25 mouse cellular contexts compared by ENCODE assay signal in genomic region chr7:83975283-83975682, GRCm38 (mm10).
A peak's percentile ranks its signal among the peaks of the same experiment; 100 is the strongest.
DNase-seq lines count a peak whose midpoint lies in the region; ATAC-seq and TF ChIP-seq lines count a peak whose summit lies in the region.
"Had no signal": no experiment of that assay in that cellular context is flagged by ENCODE, and none has a peak within 500 bp of the region (broad histone marks: within the 10 kb centered on the region; RNA-seq: fewer than 3 reads in every experiment).

No protein-coding gene starts in this region.

- no peak overlapping the region for H3K27ac ChIP-seq in CH12.LX (ENCODE audit: insufficient read depth, low read depth)
- no peak overlapping the region for H3K27ac ChIP-seq in stomach, postnatal 0 days (replicated peaks)
- H3K27ac ChIP-seq: embryonic facial prominence, embryonic 12.5 days; embryonic facial prominence, embryonic 15.5 days; heart, adult 2 months; heart, embryonic 10.5 days; heart, embryonic 13.5 days; hindbrain, embryonic 12.5 days; hindbrain, embryonic 15.5 days; intestine, embryonic 15.5 days had no signal

- no peak for TF ChIP-seq CTCF in CH12.LX (conservative IDR thresholded peaks at IDR 0.05 in 1 of 2, IDR thresholded peaks at IDR 0.05 in 1 of 2; ENCODE audit: low read depth in 2 of 2, low read length in 2 of 2)
- TF ChIP-seq CTCF in stomach, postnatal 0 days (IDR thresholded peaks at IDR 0.05; ENCODE audit: low read depth), result no peak

- no peak overlapping the region for H3K9ac ChIP-seq in CH12.LX (ENCODE audit: insufficient read depth, low read depth)
- no peak overlapping the region for H3K9ac ChIP-seq in stomach, postnatal 0 days (ENCODE audit: low read length)
- H3K9ac ChIP-seq: embryonic facial prominence, embryonic 12.5 days; embryonic facial prominence, embryonic 15.5 days; forebrain, postnatal 0 days; heart, embryonic 13.5 days; hindbrain, embryonic 12.5 days; hindbrain, embryonic 15.5 days; intestine, embryonic 15.5 days had no signal

- H3K4me2 ChIP-seq in CH12.LX (ENCODE audit: insufficient read depth, low read depth, poor library complexity, severe bottlenecking) (no peak overlapping the region), myocyte (ENCODE audit: low read depth) (peak overlapping the region; percentile 68)
- no peak overlapping the region for H3K4me2 ChIP-seq in stomach, postnatal 0 days (replicated peaks; ENCODE audit: low read depth)
- H3K4me2 ChIP-seq: embryonic facial prominence, embryonic 12.5 days; embryonic facial prominence, embryonic 15.5 days; heart, embryonic 13.5 days; hindbrain, embryonic 12.5 days; hindbrain, embryonic 15.5 days; intestine, embryonic 15.5 days had no signal

- peaks cover 21% of the 10 kb centered on the region for H3K36me3 ChIP-seq in megakaryocyte, embryonic 14.5 days (replicated peaks; ENCODE audit: low read length)
- H3K36me3 ChIP-seq in CH12.LX (replicated peaks in 1 of 2; ENCODE audit: control insufficient read depth in 1 of 2, insufficient read depth in 1 of 2, low read length in 1 of 2) (no peaks in the 10 kb centered on the region), myocyte (ENCODE audit: control insufficient read depth, insufficient read depth) (no peaks in the 10 kb centered on the region)
- no peaks in the 10 kb centered on the region for H3K36me3 ChIP-seq in stomach, postnatal 0 days (ENCODE audit: control insufficient read depth, insufficient read depth, low read length)
- H3K36me3 ChIP-seq: embryonic facial prominence, embryonic 12.5 days; embryonic facial prominence, embryonic 15.5 days; heart, embryonic 10.5 days; heart, embryonic 13.5 days; hindbrain, embryonic 12.5 days; hindbrain, embryonic 15.5 days; intestine, embryonic 15.5 days had no signal

- no peaks in the 10 kb centered on the region for H3K9me3 ChIP-seq in megakaryocyte, embryonic 14.5 days
- H3K9me3 ChIP-seq in CH12.LX (replicated peaks; ENCODE audit: low read length), result no peaks in the 10 kb centered on the region
- no peaks in the 10 kb centered on the region for H3K9me3 ChIP-seq in stomach, postnatal 0 days (ENCODE audit: control insufficient read depth, low read length)
- H3K9me3 ChIP-seq: embryonic facial prominence, embryonic 12.5 days; embryonic facial prominence, embryonic 15.5 days; heart, embryonic 10.5 days; heart, embryonic 13.5 days; hindbrain, embryonic 12.5 days; hindbrain, embryonic 15.5 days; intestine, embryonic 15.5 days had no signal

- peak overlapping the region; percentile 85 for H3K4me3 ChIP-seq in megakaryocyte, embryonic 14.5 days (replicated peaks)
- H3K4me3 ChIP-seq in CH12.LX (replicated peaks in 1 of 3; ENCODE audit: low read depth in 2 of 3, low read length in 2 of 3, poor library complexity in 1 of 3) (no peak overlapping the region), myocyte (no peak overlapping the region)
- H3K4me3 ChIP-seq in stomach, postnatal 0 days (ENCODE audit: low read depth, low read length), result no peak overlapping the region
- H3K4me3 ChIP-seq: embryonic facial prominence, embryonic 12.5 days; embryonic facial prominence, embryonic 15.5 days; heart, adult 2 months; heart, embryonic 10.5 days; heart, embryonic 13.5 days; hindbrain, embryonic 12.5 days; hindbrain, embryonic 15.5 days; intestine, embryonic 15.5 days had no signal

- dilution Hi-C loops in CH12.LX (cut with MboI; ENCODE audit: extremely low pct_ligation_motif_present, extremely low pct_unique_long_range_greater_than_20kb, low sequenced_read_pairs), result no loop called here

- 76% methylated on average over 6 of the region's 6 CpGs for WGBS in stomach, postnatal 0 days

- TF ChIP-seq RAD21 in CH12.LX (IDR thresholded peaks at IDR 0.05; ENCODE audit: low read depth, low read length), result no peak

- peak; percentile 3 for DNase-seq in CH12.LX (ENCODE audit: extremely low read depth)
- DNase-seq in layer of hippocampus, adult 9-10 months (ENCODE audit: low spot score), result no peak
- no peak for DNase-seq in stomach, postnatal 0 days (ENCODE audit: low spot score)
- DNase-seq: adrenal gland, adult 8-10 months; adrenal gland, postnatal 25 days; cerebellum, adult 18-20 months; cerebellum, adult 9-10 months; cerebellum, postnatal 25 days; forebrain, postnatal 0 days; gastrocnemius, postnatal 10 days; gastrocnemius, postnatal 36 days; heart, adult 2 months; kidney, adult 11 months had no signal

- in situ Hi-C loops in CH12.LX (cut with MboI; ENCODE audit: low pct_ligation_motif_present, low pct_unique_long_range_greater_than_20kb, low sequenced_read_pairs), result no loop called here

- H3ac ChIP-seq in myocyte (ENCODE audit: control insufficient read depth, insufficient read length), result no peak overlapping the region

- no peak for ATAC-seq in megakaryocyte, adult 5-6 weeks (ENCODE audit: poor library complexity, severe bottlenecking)
- no peak for ATAC-seq in stomach, postnatal 0 days (ENCODE audit: low FRiP score, low TSS enrichment)
- ATAC-seq: activated CD4-positive, CD25-positive, alpha-beta regulatory T cell, adult 4 months; forebrain, embryonic 14.5 days; forebrain, postnatal 0 days; intestine, embryonic 15.5 days had no signal

- peaks cover 82% of the 10 kb centered on the region for H3K4me1 ChIP-seq in megakaryocyte, embryonic 14.5 days
- peaks cover 4 to 5% of the 10 kb centered on the region in 2 experiments; a peak in 2 of 4 replicates for H3K4me1 ChIP-seq in CH12.LX (ENCODE audit: control insufficient read depth in 1 of 2, insufficient read depth in 2 of 2)
- no peaks in the 10 kb centered on the region for H3K4me1 ChIP-seq in stomach, postnatal 0 days (replicated peaks; ENCODE audit: control insufficient read depth, insufficient read depth)
- H3K4me1 ChIP-seq: embryonic facial prominence, embryonic 12.5 days; embryonic facial prominence, embryonic 15.5 days; hindbrain, embryonic 12.5 days; hindbrain, embryonic 15.5 days; intestine, embryonic 15.5 days had no signal

- no peaks in the 10 kb centered on the region for H3K79me2 ChIP-seq in CH12.LX (replicated peaks; ENCODE audit: control insufficient read depth, extremely low read depth, insufficient read depth, poor library complexity, severe bottlenecking)
- no peaks in the 10 kb centered on the region for H3K79me2 ChIP-seq in myocyte (ENCODE audit: control insufficient read depth, insufficient read depth)

- H3K27me3 ChIP-seq in megakaryocyte, embryonic 14.5 days (replicated peaks), result peaks cover 5% of the 10 kb centered on the region
- peaks cover 27% of the 10 kb centered on the region for H3K27me3 ChIP-seq in CH12.LX (replicated peaks)
- no peaks in the 10 kb centered on the region for H3K27me3 ChIP-seq in myocyte (ENCODE audit: control insufficient read depth, insufficient read depth, insufficient read length)
- H3K27me3 ChIP-seq in stomach, postnatal 0 days (ENCODE audit: control insufficient read depth, insufficient read depth, low read length), result no peaks in the 10 kb centered on the region
- H3K27me3 ChIP-seq: embryonic facial prominence, embryonic 12.5 days; embryonic facial prominence, embryonic 15.5 days; heart, embryonic 13.5 days; hindbrain, embryonic 12.5 days; hindbrain, embryonic 15.5 days; intestine, embryonic 15.5 days had no signal

- no peak for TF ChIP-seq EP300 in CH12.LX (IDR thresholded peaks at IDR 0.05; ENCODE audit: low read length)
- no peak for TF ChIP-seq EP300 in stomach, postnatal 0 days (optimal IDR thresholded peaks at IDR 0.05)

- TF ChIP-seq POLR2A in CH12.LX (IDR thresholded peaks at IDR 0.05; ENCODE audit: low read depth, low read length) (no peak), myocyte (IDR thresholded peaks at IDR 0.05; ENCODE audit: insufficient read length, low read depth) (no peak)

TF ChIP-seq in CH12.LX, 34 proteins besides CTCF, POLR2A, EP300 and RAD21:
- TF ChIP-seq MYC (IDR thresholded peaks at IDR 0.05; ENCODE audit: low read depth, low read length), result no peak
- TF ChIP-seq IRF4 (IDR thresholded peaks at IDR 0.05; ENCODE audit: low read depth, low read length), result no peak
- TF ChIP-seq HCFC1 (IDR thresholded peaks at IDR 0.05; ENCODE audit: low read depth, low read length), result no peak
- no peak for TF ChIP-seq CHD2 (IDR thresholded peaks at IDR 0.05; ENCODE audit: low read length)
- TF ChIP-seq JUND (conservative IDR thresholded peaks at IDR 0.05; ENCODE audit: low read depth, low read length), result no peak
- TF ChIP-seq ZKSCAN1 (IDR thresholded peaks at IDR 0.05; ENCODE audit: borderline replicate concordance, low read depth, low read length), result no peak
- TF ChIP-seq USF2 (conservative IDR thresholded peaks at IDR 0.05; ENCODE audit: low read depth, low read length), result no peak
- no peak for TF ChIP-seq MAFK (IDR thresholded peaks at IDR 0.05; ENCODE audit: insufficient replicate concordance, low read length)
- no peak for TF ChIP-seq NELFE (IDR thresholded peaks at IDR 0.05; ENCODE audit: low read depth, low read length)

TF ChIP-seq in myocyte, 11 proteins besides CTCF, POLR2A, EP300 and RAD21:
- no peak for TF ChIP-seq TCF12 (IDR thresholded peaks at IDR 0.05; ENCODE audit: insufficient read depth, poor library complexity, severe bottlenecking)
- peak in 2 of 3 experiments; percentile 43 to 63 for TF ChIP-seq MYOD1 (IDR thresholded peaks at IDR 0.05; ENCODE audit: control insufficient read depth in 1 of 3, insufficient read length in 2 of 3, low read depth in 2 of 3)
TF ChIP-seq in myocyte: peak in this region for 1.
